Mouse (Mus musculus) thymus, adult 18-20 months (tissue): Measurements from ENCODE around the gene Serpinb9b.

Source experiments
- DNase-seq, 2 experiments: peaks; one replicate each; pipeline ENCODE4 v3.0.0; 2022; ENCODE audit warnings: mixed read lengths in 2 of 2

The Serpinb9b gene

GRCm38 (mm10) chr13:33047234-33047633 is 20.0 kb downstream of the Serpinb9b start:
- no peak for DNase-seq

GRCm38 (mm10) chr13:33048187-33048586 is 21.0 kb downstream of the Serpinb9b start:
- no peak for DNase-seq

GRCm38 (mm10) chr13:33051697-33052096 is 24.5 kb downstream of the Serpinb9b start:
- no peak for DNase-seq

- no peak for DNase-seq
Measured at GRCm38 (mm10) chr13:33063048-33063447, 35.8 kb downstream of the Serpinb9b start.

GRCm38 (mm10) chr13:33067387-33067977 is 40.3 kb downstream of the Serpinb9b start:
- DNase-seq: no peak

GRCm38 (mm10) chr13:33068164-33068563 is 40.9 kb downstream of the Serpinb9b start:
- no peak for DNase-seq

- no peak for DNase-seq
Measured at GRCm38 (mm10) chr13:33071776-33072175, 44.6 kb downstream of the Serpinb9b start.

- DNase-seq: no peak
Measured at GRCm38 (mm10) chr13:33074029-33074428, 46.8 kb downstream of the Serpinb9b start.

- no peak for DNase-seq
Measured at GRCm38 (mm10) chr13:33076247-33076646, 49.0 kb downstream of the Serpinb9b start.

- DNase-seq: no peak
Measured at GRCm38 (mm10) chr13:33077026-33077685, 49.9 kb downstream of the Serpinb9b start.

- DNase-seq: no peak
Measured at GRCm38 (mm10) chr13:33078056-33078705, 51.0 kb downstream of the Serpinb9b start, which contains the start of gene Serpinb1b. Serpinb1b (plus strand) TSS chr13:33078575.

- DNase-seq: no peak
Measured at GRCm38 (mm10) chr13:33079391-33079790, 52.2 kb downstream of the Serpinb9b start.

- DNase-seq: no peak
Measured at GRCm38 (mm10) chr13:33080356-33080755, 53.1 kb downstream of the Serpinb9b start.

GRCm38 (mm10) chr13:33083834-33084233 is 56.6 kb downstream of the Serpinb9b start:
- no peak for DNase-seq

- no peak for DNase-seq
Measured at GRCm38 (mm10) chr13:33084975-33085694, 57.9 kb downstream of the Serpinb9b start.

- DNase-seq: no peak
Measured at GRCm38 (mm10) chr13:33085695-33086432, 58.6 kb downstream of the Serpinb9b start.

GRCm38 (mm10) chr13:33089566-33089965 is 62.4 kb downstream of the Serpinb9b start:
- no peak for DNase-seq

- no peak for DNase-seq
Measured at GRCm38 (mm10) chr13:33090546-33090945, 63.3 kb downstream of the Serpinb9b start.

GRCm38 (mm10) chr13:33091306-33091705 is 64.1 kb downstream of the Serpinb9b start:
- no peak for DNase-seq
